Mouse (Mus musculus): ENCODE results near the gene Trhde. TPM values are rescaled to one million over a fixed set of nuclear protein-coding genes. Genes with fewer than 3 reads are reported as not detected.

Trhde gene
- polyA plus RNA-seq, 2 experiments = 2.0 to 3.3 TPM

DNA sequence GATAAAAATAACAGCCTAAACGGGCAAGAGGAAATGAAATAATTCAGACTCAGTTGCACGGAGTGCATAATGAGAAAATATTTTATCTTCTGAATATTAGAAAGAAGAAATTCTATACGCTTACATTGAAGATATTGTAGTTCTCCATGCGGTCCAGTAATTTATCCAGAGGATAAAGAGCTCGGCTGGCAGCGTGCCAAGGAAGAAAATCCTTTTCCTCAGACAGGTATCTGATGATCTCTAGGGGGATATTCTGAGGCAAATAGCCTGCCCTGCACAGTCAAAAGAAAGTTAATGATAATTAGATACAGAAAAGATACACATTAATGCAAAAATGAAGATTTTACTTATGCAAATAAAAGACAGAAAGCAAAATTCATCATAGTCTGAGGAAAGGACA is 354.0 kb downstream of the Trhde start:
- no peak for ATAC-seq (ENCODE audit: low FRiP score, low read depth)
- no peak for TF ChIP-seq POLR2A (IDR thresholded peaks at IDR 0.05; ENCODE audit: borderline replicate concordance, extremely low read depth, insufficient read depth, insufficient read length)
- no peak for DNase-seq (ENCODE audit: low spot score)
- no peak overlapping the region for H3K4me3 ChIP-seq (replicated peaks; ENCODE audit: low read length)
- no peaks in the 10 kb centered on the region for H3K4me1 ChIP-seq (ENCODE audit: control insufficient read depth, insufficient read depth, low read length)
- no peak overlapping the region for H3K27ac ChIP-seq (replicated peaks; ENCODE audit: low read depth, low read length)
- H3K9ac ChIP-seq (ENCODE audit: low read depth, low read length, severe bottlenecking) = no peak overlapping the region
- no peaks in the 10 kb centered on the region for H3K36me3 ChIP-seq (ENCODE audit: control insufficient read depth, insufficient read depth, low read length)
- H3K27me3 ChIP-seq (ENCODE audit: control insufficient read depth, insufficient read depth, low read length) = no peaks in the 10 kb centered on the region
- H3K9me3 ChIP-seq (ENCODE audit: control insufficient read depth, low read length) = no peaks in the 10 kb centered on the region
- WGBS = 82% methylated on average over 6 of the region's 6 CpGs
- H3K4me2 ChIP-seq (replicated peaks; ENCODE audit: low read depth, low read length, severe bottlenecking) = no peak overlapping the region

DNA sequence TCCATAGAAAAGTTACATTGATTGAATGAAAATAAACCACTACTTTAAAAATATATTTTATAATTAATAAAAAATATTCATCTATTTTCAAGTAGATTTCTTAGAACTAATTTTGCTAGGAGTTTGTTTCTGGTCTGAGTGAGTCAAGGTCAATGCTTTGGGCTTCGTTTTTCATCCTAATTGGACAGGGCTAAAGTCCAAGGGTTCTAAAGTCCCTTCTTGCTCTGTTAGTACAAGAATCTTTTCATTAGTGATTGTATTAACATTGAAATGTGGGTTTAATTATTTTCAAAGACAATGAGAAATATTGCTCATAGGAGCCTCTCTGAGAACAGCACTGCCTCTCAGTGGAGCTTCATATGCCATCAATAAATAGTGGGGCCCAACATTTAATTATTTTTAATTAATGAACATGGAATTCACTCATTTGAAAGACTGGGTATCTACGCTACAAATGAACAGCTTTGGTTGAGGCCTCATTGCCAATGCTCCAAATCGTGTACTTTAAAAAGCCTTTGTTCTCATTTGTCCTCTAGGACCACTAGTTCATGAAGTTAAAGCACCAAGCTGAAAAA is 383.1 kb downstream of the Trhde start:
- no peaks in the 10 kb centered on the region for H3K4me1 ChIP-seq (ENCODE audit: control insufficient read depth, insufficient read depth, low read length)
- H3K27ac ChIP-seq (replicated peaks; ENCODE audit: low read depth, low read length) = no peak overlapping the region
- no peak for ATAC-seq (ENCODE audit: low FRiP score, low read depth)
- H3K27me3 ChIP-seq (ENCODE audit: control insufficient read depth, insufficient read depth, low read length) = no peaks in the 10 kb centered on the region
- no peak overlapping the region for H3K9ac ChIP-seq (ENCODE audit: low read depth, low read length, severe bottlenecking)
- no peak for DNase-seq (ENCODE audit: low spot score)
- no peak for TF ChIP-seq POLR2A (IDR thresholded peaks at IDR 0.05; ENCODE audit: borderline replicate concordance, extremely low read depth, insufficient read depth, insufficient read length)
- no peak overlapping the region for H3K4me2 ChIP-seq (replicated peaks; ENCODE audit: low read depth, low read length, severe bottlenecking)
- H3K4me3 ChIP-seq (replicated peaks; ENCODE audit: low read length) = no peak overlapping the region
- WGBS = 73% methylated on average over 3 of the region's 3 CpGs
- no peaks in the 10 kb centered on the region for H3K36me3 ChIP-seq (ENCODE audit: control insufficient read depth, insufficient read depth, low read length)
- H3K9me3 ChIP-seq (ENCODE audit: control insufficient read depth, low read length) = no peaks in the 10 kb centered on the region

DNA sequence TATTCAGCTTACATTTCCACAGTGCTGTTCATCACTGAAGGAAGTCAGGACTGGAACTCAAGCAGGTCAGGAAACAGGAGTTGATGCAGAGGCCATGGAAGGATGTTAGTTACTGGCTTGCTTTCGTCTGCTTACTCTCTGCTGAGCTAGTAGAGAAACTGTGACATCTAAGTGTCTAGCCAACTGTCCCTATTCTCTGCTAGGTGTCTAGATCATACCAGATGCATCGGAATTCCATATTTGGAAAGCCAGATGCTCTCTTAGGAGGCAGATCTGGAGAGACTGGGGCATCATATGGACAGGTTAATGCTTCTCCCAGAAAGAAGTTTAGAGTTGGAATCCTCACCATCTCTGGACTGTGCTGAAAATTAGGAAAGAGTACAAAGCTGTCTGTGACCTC is 386.4 kb downstream of the Trhde start:
- no peak for TF ChIP-seq POLR2A (IDR thresholded peaks at IDR 0.05; ENCODE audit: borderline replicate concordance, extremely low read depth, insufficient read depth, insufficient read length)
- Histone ChIP-seq H3K27me3 (ENCODE audit: control insufficient read depth, insufficient read depth, low read length) (no peaks in the 10 kb centered on the region), H3K27ac (replicated peaks; ENCODE audit: low read depth, low read length) (no peak overlapping the region), H3K36me3 (ENCODE audit: control insufficient read depth, insufficient read depth, low read length) (no peaks in the 10 kb centered on the region), H3K4me3 (replicated peaks; ENCODE audit: low read length) (no peak overlapping the region), H3K4me2 (replicated peaks; ENCODE audit: low read depth, low read length, severe bottlenecking) (no peak overlapping the region), H3K9ac (ENCODE audit: low read depth, low read length, severe bottlenecking) (no peak overlapping the region), H3K4me1 (ENCODE audit: control insufficient read depth, insufficient read depth, low read length) (no peaks in the 10 kb centered on the region), H3K9me3 (ENCODE audit: control insufficient read depth, low read length) (no peaks in the 10 kb centered on the region)
- WGBS = 81% methylated on average over 2 of the region's 2 CpGs
- no peak for DNase-seq (ENCODE audit: low spot score)
- ATAC-seq (ENCODE audit: low FRiP score, low read depth) = no peak

DNA sequence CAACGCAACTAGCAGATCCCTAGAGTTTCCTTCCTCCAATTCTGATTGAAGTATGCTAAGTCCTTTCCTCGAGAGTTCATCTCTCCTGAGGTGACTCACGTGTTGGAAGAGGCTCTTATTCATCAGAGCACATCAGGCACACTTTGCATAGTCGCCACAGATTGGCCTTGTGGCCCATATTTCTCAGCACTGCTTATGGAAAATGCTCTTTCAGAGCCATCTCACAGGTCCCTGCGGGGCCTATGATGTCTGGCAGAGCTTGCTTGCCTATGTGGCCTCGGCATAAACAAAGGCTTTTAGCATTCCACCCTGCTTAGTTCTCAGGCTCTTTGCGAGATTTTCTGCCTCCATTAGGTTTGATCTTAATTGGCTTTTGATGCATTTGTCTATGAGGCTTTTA is 396.8 kb downstream of the Trhde start:
- no peaks in the 10 kb centered on the region for H3K36me3 ChIP-seq (ENCODE audit: control insufficient read depth, insufficient read depth, low read length)
- TF ChIP-seq POLR2A (IDR thresholded peaks at IDR 0.05; ENCODE audit: borderline replicate concordance, extremely low read depth, insufficient read depth, insufficient read length) = no peak
- no peak overlapping the region for H3K4me3 ChIP-seq (replicated peaks; ENCODE audit: low read length)
- no peak overlapping the region for H3K9ac ChIP-seq (ENCODE audit: low read depth, low read length, severe bottlenecking)
- H3K27ac ChIP-seq (replicated peaks; ENCODE audit: low read depth, low read length) = no peak overlapping the region
- H3K4me2 ChIP-seq (replicated peaks; ENCODE audit: low read depth, low read length, severe bottlenecking) = no peak overlapping the region
- no peaks in the 10 kb centered on the region for H3K27me3 ChIP-seq (ENCODE audit: control insufficient read depth, insufficient read depth, low read length)
- no peaks in the 10 kb centered on the region for H3K9me3 ChIP-seq (ENCODE audit: control insufficient read depth, low read length)
- H3K4me1 ChIP-seq (ENCODE audit: control insufficient read depth, insufficient read depth, low read length) = no peaks in the 10 kb centered on the region
- DNase-seq (ENCODE audit: low spot score) (no peak), ATAC-seq (ENCODE audit: low FRiP score, low read depth) (no peak)
- WGBS = 61% methylated on average over 7 of the region's 7 CpGs

DNA sequence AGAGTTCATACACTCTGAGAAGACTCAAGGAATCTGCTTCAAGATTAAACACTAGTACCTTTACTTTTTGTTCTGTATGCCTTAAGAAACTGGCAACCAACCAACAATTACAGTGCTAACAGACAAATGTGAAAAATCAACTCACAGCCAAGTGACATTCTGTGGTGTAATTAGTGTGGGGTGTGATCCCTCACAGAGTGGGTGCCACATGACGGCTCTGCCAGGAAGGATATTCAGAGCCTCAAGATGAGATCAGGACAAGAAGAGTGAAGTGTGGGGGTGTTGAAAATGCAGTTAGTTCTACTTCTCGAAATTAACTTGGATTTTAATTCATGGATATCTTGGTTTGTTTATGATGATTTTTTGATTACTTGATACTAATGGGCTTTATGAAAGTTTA is 398.3 kb downstream of the Trhde start:
- Histone ChIP-seq H3K4me3 (replicated peaks; ENCODE audit: low read length) (no peak overlapping the region), H3K27me3 (ENCODE audit: control insufficient read depth, insufficient read depth, low read length) (no peaks in the 10 kb centered on the region), H3K36me3 (ENCODE audit: control insufficient read depth, insufficient read depth, low read length) (no peaks in the 10 kb centered on the region), H3K27ac (replicated peaks; ENCODE audit: low read depth, low read length) (no peak overlapping the region), H3K4me2 (replicated peaks; ENCODE audit: low read depth, low read length, severe bottlenecking) (no peak overlapping the region), H3K9me3 (ENCODE audit: control insufficient read depth, low read length) (no peaks in the 10 kb centered on the region), H3K9ac (ENCODE audit: low read depth, low read length, severe bottlenecking) (no peak overlapping the region), H3K4me1 (ENCODE audit: control insufficient read depth, insufficient read depth, low read length) (no peaks in the 10 kb centered on the region)
- no peak for TF ChIP-seq POLR2A (IDR thresholded peaks at IDR 0.05; ENCODE audit: borderline replicate concordance, extremely low read depth, insufficient read depth, insufficient read length)
- ATAC-seq (ENCODE audit: low FRiP score, low read depth) (no peak), DNase-seq (ENCODE audit: low spot score) (no peak)
- 59% methylated on average over 2 of the region's 2 CpGs for WGBS

DNA sequence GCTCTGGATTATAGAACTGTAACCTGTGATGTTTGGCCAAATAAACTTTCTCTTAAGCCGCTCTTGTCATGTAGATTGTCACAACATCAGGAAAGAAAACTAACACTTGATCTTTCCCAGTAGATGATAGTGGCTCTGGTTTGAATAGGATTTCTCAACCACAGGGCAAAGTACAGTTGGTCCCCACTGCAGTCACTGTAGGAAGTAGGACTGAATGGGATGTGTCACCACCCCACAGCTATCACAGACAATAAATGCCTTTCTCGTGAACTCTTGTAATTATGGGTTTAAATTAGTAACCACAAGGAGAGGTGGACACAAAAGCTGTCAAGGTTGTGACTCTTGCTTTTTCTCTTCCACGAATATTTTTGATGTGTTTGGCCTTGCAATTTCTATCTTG is 431.3 kb downstream of the Trhde start:
- H3K4me3 ChIP-seq (replicated peaks; ENCODE audit: low read length) = no peak overlapping the region
- no peak for ATAC-seq (ENCODE audit: low FRiP score, low read depth)
- H3K27me3 ChIP-seq (ENCODE audit: control insufficient read depth, insufficient read depth, low read length) = no peaks in the 10 kb centered on the region
- no peak overlapping the region for H3K4me2 ChIP-seq (replicated peaks; ENCODE audit: low read depth, low read length, severe bottlenecking)
- no peaks in the 10 kb centered on the region for H3K36me3 ChIP-seq (ENCODE audit: control insufficient read depth, insufficient read depth, low read length)
- H3K4me1 ChIP-seq (ENCODE audit: control insufficient read depth, insufficient read depth, low read length) = no peaks in the 10 kb centered on the region
- H3K9ac ChIP-seq (ENCODE audit: low read depth, low read length, severe bottlenecking) = no peak overlapping the region
- H3K27ac ChIP-seq (replicated peaks; ENCODE audit: low read depth, low read length) = no peak overlapping the region
- no peak for TF ChIP-seq POLR2A (IDR thresholded peaks at IDR 0.05; ENCODE audit: borderline replicate concordance, extremely low read depth, insufficient read depth, insufficient read length)
- no peaks in the 10 kb centered on the region for H3K9me3 ChIP-seq (ENCODE audit: control insufficient read depth, low read length)
- no peak for DNase-seq (ENCODE audit: low spot score)
- 83% methylated on average over 3 of the region's 3 CpGs for WGBS

All from limb, embryonic 14.5 days (tissue).